Mouse (Mus musculus): Measurements from ENCODE around the gene Fcnb.

GRCm38 (mm10) chr2:28036788-28037187, 47.9 kb downstream of the Fcnb start:
- TF ChIP-seq EP300 (IDR thresholded peaks at IDR 0.05; ENCODE audit: low read depth) (no peak), CTCF (IDR thresholded peaks at IDR 0.05; ENCODE audit: low read depth) (no peak)
